Mouse (Mus musculus) C2C12 (cell line): ENCODE measurements around the gene Pltp.

Experiments used
- CEBPB ChIP-seq: IDR thresholded peaks from one replicate; pipeline ENCODE4 v1.6.1; 2011; ENCODE audit warnings: low read depth, mild to moderate bottlenecking, control low read depth, moderate library complexity
- CTCF ChIP-seq: IDR thresholded peaks from one replicate; pipeline ENCODE4 v1.5.1; 2011; ENCODE audit not compliant: control insufficient read depth, insufficient read depth, insufficient read length
- MAX ChIP-seq: IDR thresholded peaks from one replicate; pipeline ENCODE4 v1.6.1; 2011; ENCODE audit warnings: mild to moderate bottlenecking, control low read depth
- MYOD1 ChIP-seq: IDR thresholded peaks from one replicate; pipeline ENCODE4 v1.6.1; 2011; ENCODE audit warnings: low read depth; ENCODE audit not compliant: control insufficient read depth, insufficient read length
- MYOG ChIP-seq: IDR thresholded peaks from one replicate; pipeline ENCODE4 v1.6.1; 2011; ENCODE audit not compliant: control insufficient read depth, insufficient read length; ENCODE audit errors: extremely low read depth
- USF1 ChIP-seq: IDR thresholded peaks from one replicate; pipeline ENCODE4 v1.6.1; 2011; ENCODE audit warnings: low read depth, mild to moderate bottlenecking, control low read depth, moderate library complexity

- TF ChIP-seq USF1 (no peak), CTCF (no peak), MAX (no peak), MYOD1 (no peak), CEBPB (no peak), MYOG (no peak)
Measured at GRCm38 (mm10) chr2:164835164-164835563, 22.3 kb downstream of the Pltp start.
